Mouse (Mus musculus) cerebellum, adult 2 months (tissue): ENCODE results near the gene Gm10762. TPM values are rescaled to one million over a fixed set of nuclear protein-coding genes. Genes with fewer than 3 reads are reported as not detected.

ENCODE experiments used
- DNase-seq, 2 experiments: peaks; one replicate each; pipeline ENCODE4 v3.0.0; 2021
- H3K27ac ChIP-seq: fragments of 200-500 bp; 2 replicates; pipeline ENCODE4 v1.5.1; 2012; ENCODE audit warnings: low read length, control low read depth, inconsistent platforms; ENCODE audit not compliant: insufficient read depth
- H3K27me3 ChIP-seq: fragments of 200-500 bp; 2 replicates; pipeline ENCODE4 v1.6.1; 2012; ENCODE audit warnings: inconsistent platforms, mild to moderate bottlenecking, low read length, moderate library complexity; ENCODE audit not compliant: control insufficient read depth, insufficient read depth
- H3K4me1 ChIP-seq: fragments of 200-500 bp; 2 replicates; pipeline ENCODE4 v1.6.1; 2011; ENCODE audit warnings: low read length; ENCODE audit not compliant: control insufficient read depth, insufficient read depth
- H3K4me3 ChIP-seq: fragments of 200-500 bp; replicated peaks from 2 replicates; pipeline ENCODE3; 2011; ENCODE audit warnings: mild to moderate bottlenecking, low read depth, low read length, control low read depth; ENCODE audit not compliant: insufficient read depth
- CTCF ChIP-seq: fragments of 200-500 bp; IDR thresholded peaks from 2 replicates; pipeline ENCODE4 v1.5.1; 2011; ENCODE audit warnings: low read depth, mild to moderate bottlenecking, control low read depth, low read length, moderate library complexity, borderline replicate concordance; ENCODE audit not compliant: insufficient read depth
- POLR2A ChIP-seq: fragments of 200-500 bp; IDR thresholded peaks from 2 replicates; pipeline ENCODE4 v1.6.1; 2011; ENCODE audit warnings: low read length, control low read depth, borderline replicate concordance; ENCODE audit not compliant: insufficient read depth
- WGBS: fragments of 180-500 bp; shearing (Covaris S2); methylation state at CpG from one replicate; pipeline ENCODE4 v1.1.7; 2018; 5-methylcytosine and 5-hydroxymethylcytosine counted together
- polyA plus RNA-seq: library from polyadenylated mRNA; depleted of rRNA; stranded (reverse); fragments of >200 nt; gene quantifications from 2 replicates; pipeline ENCODE4 v1.2.3, GENCODE M21; 2012; rRNA removed

Gm10762 gene
- polyA plus RNA-seq, 1 experiment: 4.4 TPM

DNA sequence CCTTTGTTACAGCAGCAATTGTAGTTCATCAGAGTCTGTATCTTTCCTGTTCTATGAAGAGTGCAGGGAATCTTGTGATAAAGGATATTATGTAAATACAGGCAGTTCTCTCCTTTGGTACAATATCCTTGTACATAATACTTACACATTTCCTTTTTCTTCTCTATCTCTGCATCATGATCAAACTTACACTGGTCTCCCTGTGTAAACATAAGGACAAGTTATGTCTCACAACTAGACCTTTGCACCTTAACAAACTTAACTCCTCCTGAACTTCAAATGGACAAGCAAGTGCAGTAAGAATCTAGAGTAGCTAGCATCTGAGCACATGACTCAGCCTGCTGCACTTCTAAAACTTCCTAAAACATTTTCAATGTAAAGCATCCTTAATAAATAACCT, 36.8 kb downstream of the Gm10762 start:
- no peak for TF ChIP-seq CTCF
- no peak for TF ChIP-seq POLR2A
- Histone ChIP-seq H3K27ac (no peak overlapping the region), H3K27me3 (no peaks in the 10 kb centered on the region), H3K4me1 (no peaks in the 10 kb centered on the region), H3K4me3 (no peak overlapping the region)
- no peak for DNase-seq

- Histone ChIP-seq H3K4me3 (no peak overlapping the region), H3K27ac (no peak overlapping the region), H3K4me1 (no peaks in the 10 kb centered on the region), H3K27me3 (no peaks in the 10 kb centered on the region)
- TF ChIP-seq POLR2A: no peak
- no peak for TF ChIP-seq CTCF
- 76% methylated on average over 3 of the region's 3 CpGs for WGBS
- no peak for DNase-seq
These were observed 39.1 kb downstream of the Gm10762 start for GRCm38 (mm10) chr2:128928446-128928845.

DNA sequence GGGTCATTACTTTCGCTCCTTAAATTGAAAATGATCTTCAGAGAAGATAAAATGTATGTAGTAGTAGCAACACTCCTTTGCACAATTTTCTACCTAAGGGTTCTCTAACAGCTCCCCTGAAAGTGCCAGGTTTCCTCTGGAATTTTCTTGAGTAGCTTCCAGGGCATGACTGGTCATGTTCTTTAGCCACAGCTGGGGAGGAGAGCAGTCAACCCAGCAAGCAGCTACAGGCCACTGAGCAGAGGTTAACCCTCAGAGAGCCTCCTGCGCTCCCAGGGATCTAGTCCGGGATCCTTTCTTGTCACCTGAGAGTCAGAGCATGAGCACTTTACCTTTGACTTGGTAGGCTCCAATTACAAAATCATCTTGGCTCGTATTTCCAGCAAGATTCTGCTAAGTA, 42.7 kb downstream of the Gm10762 start:
- no peak overlapping the region for H3K4me3 ChIP-seq
- no peak overlapping the region for H3K27ac ChIP-seq
- WGBS: 91% methylated on average over 4 of the region's 4 CpGs
- H3K27me3 ChIP-seq: no peaks in the 10 kb centered on the region
- no peak for DNase-seq
- H3K4me1 ChIP-seq: no peaks in the 10 kb centered on the region
- TF ChIP-seq POLR2A (no peak), CTCF (no peak)

Other genes starting within 250 kb of the Gm10762 start
- 28.0 and 28.7 TPM in 2 replicates for gene Tmem87b, start 149.6 kb downstream of the Gm10762 start, polyA plus RNA-seq
- 3.4 and 3.6 TPM in 2 replicates for gene Fbln7, start 104.7 kb downstream of the Gm10762 start, polyA plus RNA-seq
- gene Zc3h8, start 23.6 kb downstream of the Gm10762 start, polyA plus RNA-seq: 6.5 and 7.3 TPM in 2 replicates
- gene Zc3h6, start 323 bp downstream of the Gm10762 start, polyA plus RNA-seq: 7.8 and 9.4 TPM in 2 replicates
- gene Vinac1, start 80.4 kb upstream of the Gm10762 start, polyA plus RNA-seq: 0.27 and 0.36 TPM in 2 replicates
- 23.3 and 23.5 TPM in 2 replicates for gene Ttl, start 98.2 kb upstream of the Gm10762 start, polyA plus RNA-seq
- 36.0 and 39.6 TPM in 2 replicates for gene Polr1b, start 133.3 kb upstream of the Gm10762 start, polyA plus RNA-seq
- gene Chchd5, start 162.0 kb upstream of the Gm10762 start, polyA plus RNA-seq: 25.7 and 27.1 TPM in 2 replicates
- gene Slc20a1, start 231.0 kb upstream of the Gm10762 start, polyA plus RNA-seq: 157 and 159 TPM in 2 replicates